Mouse (Mus musculus) layer of hippocampus, adult 9-10 months (tissue): ENCODE measurements around the gene Pck1.
A peak's percentile ranks its signal among the peaks of the same experiment; 100 is the strongest.

Source experiments
- DNase-seq: peaks from one replicate; pipeline ENCODE4 v3.0.0; 2022; ENCODE audit warnings: low spot score

Gene Pck1

GRCm38 (mm10) chr2:173173521-173174511 lies 21.0 kb downstream of the Pck1 start:
- peak; percentile 56 for DNase-seq

- no peak for DNase-seq
Measured at GRCm38 (mm10) chr2:173174569-173174968, 21.7 kb downstream of the Pck1 start.

- DNase-seq, result no peak
Measured at GRCm38 (mm10) chr2:173175703-173176102, 22.9 kb downstream of the Pck1 start.

GRCm38 (mm10) chr2:173177481-173177880 lies 24.6 kb downstream of the Pck1 start:
- no peak for DNase-seq

GRCm38 (mm10) chr2:173177951-173178350 lies 25.1 kb downstream of the Pck1 start:
- DNase-seq, result no peak

- DNase-seq, result no peak
Measured at GRCm38 (mm10) chr2:173179046-173179445, 26.2 kb downstream of the Pck1 start.

- DNase-seq, result no peak
Measured at GRCm38 (mm10) chr2:173180026-173180425, 27.2 kb downstream of the Pck1 start.

- no peak for DNase-seq
Measured at GRCm38 (mm10) chr2:173180721-173181388, 28.0 kb downstream of the Pck1 start.

- no peak for DNase-seq
Measured at GRCm38 (mm10) chr2:173181486-173181885, 28.6 kb downstream of the Pck1 start.

GRCm38 (mm10) chr2:173181901-173182300 lies 29.1 kb downstream of the Pck1 start:
- DNase-seq, result no peak

- no peak for DNase-seq
Measured at GRCm38 (mm10) chr2:173182796-173183195, 29.9 kb downstream of the Pck1 start.

- DNase-seq, result no peak
Measured at GRCm38 (mm10) chr2:173183311-173183710, 30.5 kb downstream of the Pck1 start.

- no peak for DNase-seq
Measured at GRCm38 (mm10) chr2:173183836-173184460, 31.1 kb downstream of the Pck1 start.

GRCm38 (mm10) chr2:173184475-173185080 lies 31.7 kb downstream of the Pck1 start:
- DNase-seq, result no peak

GRCm38 (mm10) chr2:173185282-173185681 lies 32.4 kb downstream of the Pck1 start:
- no peak for DNase-seq

GRCm38 (mm10) chr2:173186047-173186943 lies 33.4 kb downstream of the Pck1 start:
- DNase-seq, result peak; percentile 65

- DNase-seq, result no peak
Measured at GRCm38 (mm10) chr2:173187182-173187855, 34.5 kb downstream of the Pck1 start.

- no peak for DNase-seq
Measured at GRCm38 (mm10) chr2:173194796-173195195, 41.9 kb downstream of the Pck1 start.

- no peak for DNase-seq
Measured at GRCm38 (mm10) chr2:173202924-173203689, 50.3 kb downstream of the Pck1 start.

- DNase-seq, result no peak
Measured at GRCm38 (mm10) chr2:173203726-173204125, 50.9 kb downstream of the Pck1 start.
